Mouse (Mus musculus): ENCODE results near the gene Agmat.

Agmat gene

DNA sequence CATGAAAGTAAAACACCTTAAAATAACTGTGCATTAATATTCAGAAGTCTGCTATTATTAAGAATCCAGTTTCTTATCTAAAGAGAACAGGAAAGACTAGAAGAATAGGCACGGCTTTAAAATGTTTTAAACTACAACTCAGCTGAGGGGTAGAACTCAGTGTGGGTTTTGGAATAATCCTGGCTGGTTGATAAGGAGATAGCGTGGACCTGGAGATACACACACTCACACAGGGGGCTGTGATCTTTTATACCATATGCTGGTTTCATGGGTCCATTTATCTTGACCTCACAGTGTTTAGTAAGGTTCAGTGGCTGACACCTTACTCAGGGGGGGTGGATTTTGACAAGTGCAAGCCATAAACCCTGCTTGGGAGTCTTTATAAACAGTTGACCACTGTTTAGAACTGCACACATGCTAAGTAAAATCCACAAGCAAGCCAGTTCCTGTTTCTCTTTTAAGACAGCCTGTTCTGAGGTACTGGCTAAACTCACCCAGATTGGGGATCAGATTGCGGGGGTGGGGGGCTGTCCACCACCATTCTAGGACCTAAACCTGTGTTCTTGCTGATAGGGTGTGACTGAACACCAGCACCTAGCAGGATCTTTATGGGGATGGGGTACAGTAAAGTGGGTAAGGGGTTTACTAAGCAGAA, 43.2 kb downstream of the Agmat start:
- peaks cover 30% of the 10 kb centered on the region for H3K36me3 ChIP-seq (ENCODE audit: insufficient read depth, low read length)

DNA sequence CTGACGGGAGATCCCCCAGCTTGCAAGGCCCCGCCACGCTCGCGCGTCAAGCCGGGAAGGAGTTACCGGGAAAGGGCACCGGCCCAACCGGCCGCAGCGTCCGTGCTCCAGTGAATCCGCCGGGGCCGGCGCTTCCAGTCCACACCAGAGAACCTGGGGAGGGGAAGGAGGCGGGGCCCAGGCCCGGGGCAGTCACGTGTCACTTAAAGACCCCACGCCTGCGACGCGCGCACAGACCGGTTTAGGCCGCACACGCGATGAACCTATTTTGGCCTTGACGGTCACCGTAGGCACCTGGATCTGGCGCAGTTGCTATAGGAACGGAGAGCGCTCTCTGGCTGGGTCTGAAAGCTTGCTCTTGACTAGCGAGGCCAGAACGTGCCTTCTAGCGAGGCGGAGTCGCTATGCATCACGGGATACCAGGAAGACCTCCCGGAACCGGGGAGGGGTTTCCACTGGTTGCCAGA, 44.1 kb downstream of the Agmat start, which contains the start of gene Dnajc16:
Gene Dnajc16, minus strand, starts transcription at position 408 of the 467 bp plus-strand sequence.
- H3K4me1 ChIP-seq (replicated peaks; ENCODE audit: low read depth, low read length), result peaks cover 44% of the 10 kb centered on the region
- peak within 1 kb of the TSS; percentile 99 for H3K4me3 ChIP-seq (replicated peaks; ENCODE audit: low read length)
- TF ChIP-seq CTCF (conservative IDR thresholded peaks at IDR 0.05; ENCODE audit: low read length) (no peak), POU5F1 (IDR thresholded peaks at IDR 0.05; ENCODE audit: borderline replicate concordance, low read length) (no peak), NANOG (IDR thresholded peaks at IDR 0.05; ENCODE audit: borderline replicate concordance, low read length) (no peak)
- no peaks in the 10 kb centered on the region for H3K27me3 ChIP-seq (ENCODE audit: insufficient read depth, low read length)
- H3K36me3 ChIP-seq (ENCODE audit: insufficient read depth, low read length), result peaks cover 22% of the 10 kb centered on the region
- H3K9me3 ChIP-seq (ENCODE audit: low read length), result no peaks in the 10 kb centered on the region

More for the DNA sequence above, 43.2 kb downstream of the Agmat start:
- no peaks in the 10 kb centered on the region for H3K9me3 ChIP-seq (ENCODE audit: low read length)
- peaks cover 51% of the 10 kb centered on the region for H3K4me1 ChIP-seq (replicated peaks; ENCODE audit: low read depth, low read length)
- peak overlapping the region; percentile 99 for H3K4me3 ChIP-seq (replicated peaks; ENCODE audit: low read length)
- no peaks in the 10 kb centered on the region for H3K27me3 ChIP-seq (ENCODE audit: insufficient read depth, low read length)
- TF ChIP-seq POU5F1 (IDR thresholded peaks at IDR 0.05; ENCODE audit: borderline replicate concordance, low read length) (no peak), NANOG (IDR thresholded peaks at IDR 0.05; ENCODE audit: borderline replicate concordance, low read length) (no peak), CTCF (conservative IDR thresholded peaks at IDR 0.05; ENCODE audit: low read length) (no peak)

DNA sequence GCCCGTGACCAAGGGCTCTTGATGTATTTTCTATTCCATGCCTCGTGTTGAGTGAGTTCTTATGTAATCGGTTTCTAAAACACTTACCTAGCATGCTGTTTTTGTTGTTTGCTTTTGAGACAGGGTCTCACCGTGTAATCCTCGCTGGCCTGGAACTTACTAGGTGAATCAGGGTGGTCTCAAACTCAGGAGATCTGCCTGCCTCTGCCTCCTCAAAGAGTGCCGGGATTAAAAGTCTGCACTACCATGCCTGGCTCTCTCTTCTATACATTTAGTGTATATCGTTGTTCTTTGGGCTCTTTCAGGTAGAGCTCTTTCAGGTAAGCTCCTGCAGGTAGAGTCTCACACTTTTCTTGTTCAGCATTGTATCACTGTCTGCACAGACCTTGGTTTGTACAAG, 45.0 kb downstream of the Agmat start:
- Histone ChIP-seq H3K4me3 (replicated peaks; ENCODE audit: low read length) (peak overlapping the region; percentile 99; the same call in 1 of the 2 replicates), H3K36me3 (ENCODE audit: insufficient read depth, low read length) (peaks cover 18% of the 10 kb centered on the region), H3K27me3 (ENCODE audit: insufficient read depth, low read length) (no peaks in the 10 kb centered on the region), H3K4me1 (replicated peaks; ENCODE audit: low read depth, low read length) (peaks cover 47% of the 10 kb centered on the region), H3K9me3 (ENCODE audit: low read length) (no peaks in the 10 kb centered on the region)
- TF ChIP-seq NANOG (IDR thresholded peaks at IDR 0.05; ENCODE audit: borderline replicate concordance, low read length) (no peak), POU5F1 (IDR thresholded peaks at IDR 0.05; ENCODE audit: borderline replicate concordance, low read length) (no peak), CTCF (conservative IDR thresholded peaks at IDR 0.05; ENCODE audit: low read length) (no peak)

DNA sequence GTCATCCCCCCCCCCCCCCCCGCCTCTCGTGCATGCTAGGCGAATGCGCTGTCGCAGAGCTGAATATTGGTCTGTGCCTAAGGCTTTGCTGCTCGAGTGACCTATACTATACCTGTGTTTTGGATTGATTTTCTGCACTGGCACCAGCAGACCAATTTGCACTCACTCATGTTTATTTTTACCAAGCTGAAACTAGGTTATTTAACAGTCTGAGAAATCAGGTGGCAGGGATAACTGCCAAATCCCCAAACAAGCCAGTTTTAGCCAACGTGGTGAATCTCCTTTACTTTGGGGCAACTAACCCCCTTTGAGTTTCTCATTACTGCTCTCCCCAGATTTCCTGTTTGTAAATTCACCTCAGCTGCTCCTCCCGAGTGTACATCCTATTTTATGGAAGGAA, 45.5 kb downstream of the Agmat start:
- Histone ChIP-seq H3K4me3 (replicated peaks; ENCODE audit: low read length) (no peak overlapping the region), H3K36me3 (ENCODE audit: insufficient read depth, low read length) (peaks cover 18% of the 10 kb centered on the region), H3K9me3 (ENCODE audit: low read length) (no peaks in the 10 kb centered on the region), H3K27me3 (ENCODE audit: insufficient read depth, low read length) (no peaks in the 10 kb centered on the region), H3K4me1 (replicated peaks; ENCODE audit: low read depth, low read length) (peaks cover 50% of the 10 kb centered on the region)
- no peak for TF ChIP-seq POU5F1 (IDR thresholded peaks at IDR 0.05; ENCODE audit: borderline replicate concordance, low read length)
- TF ChIP-seq CTCF (conservative IDR thresholded peaks at IDR 0.05; ENCODE audit: low read length), result no peak
- no peak for TF ChIP-seq NANOG (IDR thresholded peaks at IDR 0.05; ENCODE audit: borderline replicate concordance, low read length)

DNA sequence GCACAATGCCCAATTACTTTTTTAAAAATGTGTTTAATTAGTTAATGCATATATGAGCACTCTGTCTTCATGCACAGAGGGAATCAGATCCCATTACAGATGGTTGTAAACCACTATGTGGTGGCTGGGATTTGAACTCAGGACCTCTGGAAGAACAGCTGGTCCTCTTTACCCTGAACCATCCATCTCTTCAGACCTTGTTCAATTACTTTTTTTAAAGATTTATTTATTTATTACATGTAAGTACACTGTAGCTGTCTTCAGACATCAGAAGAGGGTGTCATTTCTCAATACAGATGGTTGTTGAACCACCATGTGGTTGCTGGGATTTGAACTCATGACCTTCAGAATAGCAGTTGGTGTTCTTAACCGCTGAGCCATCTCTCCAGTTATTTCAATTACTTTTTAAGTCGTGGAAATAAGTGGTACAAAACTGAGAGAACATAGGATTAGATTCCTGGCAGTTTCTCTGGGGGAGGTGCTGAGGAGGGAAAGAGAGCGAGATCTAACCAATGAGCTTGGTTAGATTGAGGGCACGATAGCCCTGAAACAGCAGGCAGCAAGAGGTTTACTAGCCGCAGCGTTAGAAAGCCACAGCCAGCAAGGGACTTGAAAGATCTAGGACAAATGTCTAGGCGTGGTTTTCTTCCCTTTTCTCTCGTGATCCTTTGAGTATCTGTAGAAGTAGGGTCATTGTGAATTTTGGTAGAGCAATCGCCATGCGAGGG, 46.2 kb downstream of the Agmat start:
- TF ChIP-seq CTCF (conservative IDR thresholded peaks at IDR 0.05; ENCODE audit: low read length) (no peak), NANOG (IDR thresholded peaks at IDR 0.05; ENCODE audit: borderline replicate concordance, low read length) (no peak), POU5F1 (IDR thresholded peaks at IDR 0.05; ENCODE audit: borderline replicate concordance, low read length) (no peak)
- H3K4me3 ChIP-seq (replicated peaks; ENCODE audit: low read length), result peak overlapping the region; percentile 91
- peaks cover 18% of the 10 kb centered on the region for H3K36me3 ChIP-seq (ENCODE audit: insufficient read depth, low read length)
- no peaks in the 10 kb centered on the region for H3K27me3 ChIP-seq (ENCODE audit: insufficient read depth, low read length)
- peaks cover 50% of the 10 kb centered on the region for H3K4me1 ChIP-seq (replicated peaks; ENCODE audit: low read depth, low read length)
- H3K9me3 ChIP-seq (ENCODE audit: low read length), result peaks cover 6% of the 10 kb centered on the region

DNA sequence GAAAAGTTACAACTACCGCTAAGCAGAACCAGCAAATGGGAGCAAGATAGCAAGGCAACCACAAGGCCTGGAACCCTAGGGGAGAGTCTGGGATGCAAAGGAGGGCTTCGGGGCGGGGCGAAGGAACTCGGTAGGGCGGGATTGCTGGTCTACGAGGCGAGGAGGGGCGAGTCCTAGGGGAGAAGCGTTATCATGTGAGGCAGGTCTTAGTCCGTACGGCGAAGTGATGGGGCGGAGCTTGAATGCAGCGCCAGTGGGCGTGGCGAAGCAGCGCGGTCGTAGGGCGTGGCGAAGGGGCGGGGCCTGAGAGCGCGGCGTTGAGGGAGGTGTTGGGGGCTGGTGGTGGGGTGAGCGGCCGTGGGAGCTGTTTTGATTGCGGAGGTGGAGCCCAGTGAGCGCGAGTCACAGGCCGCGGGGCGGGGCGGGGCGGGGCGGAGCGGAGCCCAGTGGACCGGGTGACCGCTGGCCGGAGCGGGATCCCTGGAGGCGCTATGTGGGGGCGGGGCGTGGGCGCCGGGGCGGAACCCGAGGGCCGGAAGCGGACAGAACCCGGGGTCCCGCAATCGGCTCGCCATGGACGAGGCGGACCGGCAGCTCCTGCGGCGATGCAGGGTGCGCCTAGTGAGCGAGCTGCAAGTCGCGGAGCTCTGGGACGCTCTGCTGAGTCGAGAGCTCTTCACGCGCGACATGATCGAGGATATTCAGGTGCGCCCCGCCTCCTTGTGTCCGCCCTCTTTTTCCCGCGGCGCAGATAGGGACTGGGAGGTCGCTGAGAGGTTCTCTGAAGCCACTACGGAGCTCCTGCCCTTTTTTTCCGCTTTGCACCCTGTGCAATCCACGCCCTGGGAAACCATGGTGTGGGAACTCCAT, 47.0 kb downstream of the Agmat start, which contains the start of gene Casp9:
Gene Casp9, plus strand, starts transcription at position 331 of the 870 bp plus-strand sequence.
- Histone ChIP-seq H3K4me3 (replicated peaks; ENCODE audit: low read length) (peak within 1 kb of the TSS; percentile 91), H3K4me1 (replicated peaks; ENCODE audit: low read depth, low read length) (peaks cover 47% of the 10 kb centered on the region), H3K36me3 (ENCODE audit: insufficient read depth, low read length) (peaks cover 20% of the 10 kb centered on the region), H3K9me3 (ENCODE audit: low read length) (peaks cover 12% of the 10 kb centered on the region), H3K27me3 (ENCODE audit: insufficient read depth, low read length) (no peaks in the 10 kb centered on the region)
- TF ChIP-seq NANOG (IDR thresholded peaks at IDR 0.05; ENCODE audit: borderline replicate concordance, low read length), result no peak
- no peak for TF ChIP-seq CTCF (conservative IDR thresholded peaks at IDR 0.05; ENCODE audit: low read length)
- TF ChIP-seq POU5F1 (IDR thresholded peaks at IDR 0.05; ENCODE audit: borderline replicate concordance, low read length), result no peak

DNA sequence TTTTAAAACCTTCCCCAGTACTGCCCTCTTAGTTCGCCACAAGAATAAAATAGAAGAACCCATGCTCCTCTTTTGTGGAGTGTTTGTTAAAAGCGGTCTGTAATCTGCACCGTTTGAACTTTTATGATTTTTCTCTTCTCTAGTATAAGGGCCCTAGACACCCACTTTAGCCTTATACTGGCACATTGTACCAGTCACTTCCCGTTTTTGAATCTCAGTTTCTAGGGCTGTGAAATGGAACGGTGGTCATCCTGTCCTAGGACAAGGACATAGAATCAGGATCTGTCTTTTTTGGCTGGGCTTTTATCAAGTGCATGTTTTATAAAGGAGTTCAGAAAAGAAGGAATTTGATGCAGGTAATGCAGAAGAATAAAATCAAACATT, 47.7 kb downstream of the Agmat start:
- H3K36me3 ChIP-seq (ENCODE audit: insufficient read depth, low read length), result peaks cover 20% of the 10 kb centered on the region
- H3K9me3 ChIP-seq (ENCODE audit: low read length), result peaks cover 17% of the 10 kb centered on the region
- TF ChIP-seq POU5F1 (IDR thresholded peaks at IDR 0.05; ENCODE audit: borderline replicate concordance, low read length), result no peak
- H3K27me3 ChIP-seq (ENCODE audit: insufficient read depth, low read length), result no peaks in the 10 kb centered on the region
- peaks cover 42% of the 10 kb centered on the region for H3K4me1 ChIP-seq (replicated peaks; ENCODE audit: low read depth, low read length)
- peak overlapping the region; percentile 91 for H3K4me3 ChIP-seq (replicated peaks; ENCODE audit: low read length)

DNA sequence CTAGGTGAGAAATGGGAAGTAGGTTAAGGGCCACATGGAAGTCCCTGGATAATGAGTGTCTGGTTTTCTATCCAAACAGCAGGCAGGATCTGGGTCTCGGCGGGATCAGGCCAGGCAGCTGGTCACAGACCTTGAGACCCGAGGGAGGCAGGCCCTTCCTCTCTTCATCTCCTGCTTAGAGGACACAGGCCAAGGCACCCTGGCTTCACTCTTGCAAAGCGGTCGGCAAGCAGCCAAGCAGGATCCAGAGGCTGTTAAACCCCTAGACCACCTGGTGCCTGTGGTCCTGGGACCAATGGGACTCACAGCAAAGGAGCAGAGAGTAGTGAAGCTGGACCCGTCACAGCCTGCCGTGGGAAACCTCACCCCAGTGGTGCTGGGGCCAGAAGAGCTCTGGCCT, 49.9 kb downstream of the Agmat start:
- peaks cover 31% of the 10 kb centered on the region for H3K4me1 ChIP-seq (replicated peaks; ENCODE audit: low read depth, low read length)
- TF ChIP-seq NANOG (IDR thresholded peaks at IDR 0.05; ENCODE audit: borderline replicate concordance, low read length) (no peak), CTCF (conservative IDR thresholded peaks at IDR 0.05; ENCODE audit: low read length) (no peak), POU5F1 (IDR thresholded peaks at IDR 0.05; ENCODE audit: borderline replicate concordance, low read length) (no peak)
- no peaks in the 10 kb centered on the region for H3K27me3 ChIP-seq (ENCODE audit: insufficient read depth, low read length)
- peaks cover 17% of the 10 kb centered on the region for H3K9me3 ChIP-seq (ENCODE audit: low read length)
- H3K4me3 ChIP-seq (replicated peaks; ENCODE audit: low read length), result no peak overlapping the region
- peaks cover 20% of the 10 kb centered on the region for H3K36me3 ChIP-seq (ENCODE audit: insufficient read depth, low read length)
